Mouse (Mus musculus) 3134 (cell line): Measurements from ENCODE around the gene Necap2.

ENCODE experiments used
- DNase-seq: peaks from one replicate; pipeline ENCODE4 v3.0.0-alpha.2; 2011; ENCODE audit warnings: low spot score; ENCODE audit not compliant: insufficient read length; ENCODE audit errors: extremely low read depth

The Necap2 gene

DNA sequence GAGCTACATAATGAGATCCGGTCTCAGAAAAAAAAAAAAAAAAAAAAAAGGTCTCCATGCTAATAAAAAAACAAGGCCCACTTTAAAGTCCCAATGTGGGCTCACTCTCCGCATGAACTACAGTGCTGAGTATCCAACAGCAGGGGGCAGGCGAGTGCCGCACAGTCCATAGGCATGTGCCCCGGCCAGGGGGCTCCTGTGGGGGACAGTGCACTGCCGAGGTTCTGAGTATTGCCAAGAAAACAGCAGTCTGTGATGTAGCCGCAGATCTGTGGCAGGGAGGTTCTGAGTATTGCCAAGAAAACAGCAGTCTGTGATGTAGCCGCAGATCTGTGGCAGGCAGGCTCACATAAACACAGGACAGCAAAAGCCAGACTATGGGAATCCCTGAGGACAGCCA is 33.3 kb downstream of the Necap2 start:
- no peak for DNase-seq

- DNase-seq = no peak
These were observed 37.0 kb downstream of the Necap2 start for GRCm38 (mm10) chr4:141041117-141041516.

GRCm38 (mm10) chr4:141033606-141034549 is 44.3 kb downstream of the Necap2 start:
- peak; percentile 69 for DNase-seq

DNA sequence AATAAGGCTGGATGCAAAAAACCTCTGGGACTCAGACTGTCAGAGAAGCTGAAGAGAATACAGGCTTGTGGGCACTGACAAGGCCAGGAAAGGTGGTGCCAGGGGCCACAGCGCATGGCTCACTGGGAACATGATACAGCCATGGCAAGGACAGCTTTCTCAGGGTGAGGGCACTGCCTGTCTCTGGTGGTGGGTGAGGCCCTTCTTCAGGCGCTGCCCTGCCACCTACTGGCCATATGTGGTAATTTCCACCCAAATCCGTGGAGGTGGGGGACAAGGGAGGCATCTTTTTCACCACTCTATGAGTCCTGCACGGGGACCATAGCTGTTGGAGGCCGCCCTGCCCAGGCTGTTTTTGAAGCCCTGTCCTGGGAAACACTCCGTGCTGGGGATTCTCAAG is 46.4 kb downstream of the Necap2 start:
- peak; percentile 53 for DNase-seq

DNA sequence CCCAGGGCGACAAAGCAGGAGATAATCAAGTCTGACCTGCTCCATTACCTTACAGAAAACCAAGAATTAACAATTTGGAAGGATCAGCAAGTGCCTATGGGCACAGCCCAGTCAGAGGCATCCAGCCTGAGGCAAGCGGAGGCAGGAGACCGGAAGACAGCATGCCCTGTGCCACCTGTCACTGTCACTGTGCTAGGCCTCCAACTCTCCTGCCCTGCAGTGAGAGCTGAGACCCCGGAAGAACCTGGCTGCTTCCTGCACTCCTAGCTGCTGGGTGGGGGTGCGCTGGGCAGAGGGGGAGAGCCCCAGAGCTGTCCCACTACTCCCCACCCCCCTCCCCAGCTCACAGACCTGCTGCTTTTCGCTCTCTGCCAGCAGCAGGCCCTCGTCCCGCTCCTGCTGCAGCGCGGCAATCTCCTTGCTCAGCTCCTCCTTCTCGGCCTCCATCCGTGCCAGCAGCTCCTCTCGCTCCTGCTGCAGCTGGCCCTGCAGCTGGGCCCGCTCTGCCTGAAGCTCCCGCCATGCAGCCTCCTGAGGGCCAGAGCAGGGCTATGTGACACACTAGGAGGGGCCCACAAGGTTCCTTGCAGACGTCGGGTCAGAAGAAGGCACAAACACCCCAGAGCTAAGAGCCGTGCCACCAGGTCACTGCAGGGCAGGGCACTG is 47.5 kb downstream of the Necap2 start:
- no peak for DNase-seq

DNA sequence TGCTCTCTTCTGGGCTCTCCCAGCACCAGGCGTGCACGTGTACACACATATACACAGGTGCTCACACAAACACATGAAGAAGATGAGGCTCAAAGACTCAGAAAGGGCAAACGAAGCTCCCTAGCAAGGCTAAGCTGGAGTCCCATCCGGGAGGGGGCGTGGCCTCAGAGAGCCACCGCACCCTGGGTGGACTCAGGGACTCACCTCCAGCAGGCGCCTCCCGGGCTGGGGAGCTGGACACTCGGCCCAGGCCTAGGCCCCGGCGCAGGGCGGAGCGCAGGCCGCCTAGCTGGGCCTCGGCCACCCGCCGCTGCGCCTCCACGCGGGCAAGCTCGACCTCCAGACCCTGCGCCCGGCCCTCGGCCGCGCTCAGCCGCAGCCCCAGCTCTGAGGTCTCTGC is 53.2 kb downstream of the Necap2 start:
- DNase-seq = no peak

GRCm38 (mm10) chr4:141024052-141024451 is 54.1 kb downstream of the Necap2 start:
- DNase-seq = no peak

DNA sequence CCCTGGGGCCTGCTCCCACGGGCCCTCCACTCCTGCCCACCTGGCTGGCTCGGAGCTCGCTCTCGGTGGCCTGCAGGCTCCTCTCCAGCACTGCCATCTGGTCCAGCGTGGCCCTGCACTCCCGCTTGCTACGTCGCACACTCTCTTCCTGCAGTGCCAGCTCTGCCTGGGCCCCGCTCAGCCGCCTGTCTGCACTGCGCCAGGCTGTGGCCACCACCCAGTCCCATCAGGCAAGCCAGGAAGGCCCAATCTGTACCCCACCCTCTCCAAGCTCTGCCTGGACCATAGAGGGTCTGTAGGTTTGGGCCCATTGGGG is 56.6 kb downstream of the Necap2 start:
- DNase-seq = no peak

- no peak for DNase-seq
These were observed 57.1 kb downstream of the Necap2 start for GRCm38 (mm10) chr4:141020811-141021613.

GRCm38 (mm10) chr4:141020220-141020619 is 57.9 kb downstream of the Necap2 start:
- DNase-seq = no peak

DNA sequence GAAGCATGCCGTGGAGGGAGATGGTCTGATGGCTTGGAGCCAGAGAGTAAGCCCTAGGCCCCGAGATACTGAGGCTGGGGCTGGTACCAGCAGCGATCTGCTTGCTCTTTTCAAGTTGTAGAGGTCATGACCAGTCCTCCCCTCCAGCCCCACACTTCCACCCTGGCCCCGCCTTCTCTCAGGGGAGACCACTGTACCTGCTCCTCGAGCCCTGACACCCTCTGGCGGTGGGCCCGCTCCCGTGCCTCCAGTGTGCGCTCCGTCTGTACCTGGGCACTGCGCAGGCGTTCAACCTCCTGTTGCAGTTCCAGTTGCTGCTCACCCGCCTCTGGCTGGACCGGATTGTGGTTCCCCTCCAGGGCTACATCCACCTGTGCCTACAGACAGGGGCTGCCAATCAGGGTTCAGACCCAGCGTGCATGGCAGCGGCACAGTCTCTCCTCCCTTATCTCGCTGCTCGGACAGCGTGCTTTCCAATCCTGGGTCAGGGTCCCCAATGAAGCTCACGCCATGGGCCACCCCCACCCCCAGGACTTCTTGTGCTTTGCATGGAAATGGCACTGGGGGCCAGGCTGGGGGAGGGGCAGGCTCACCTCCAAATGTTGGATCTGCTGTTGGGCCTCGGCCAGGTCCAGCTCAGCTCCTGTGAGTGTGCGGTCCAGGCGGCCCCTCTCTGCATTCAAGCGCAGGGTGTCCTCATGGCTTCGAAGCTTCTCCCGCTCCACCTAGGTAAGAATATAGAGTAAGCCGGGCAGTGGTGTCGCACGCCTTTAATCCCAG is 60.3 kb downstream of the Necap2 start:
- DNase-seq = no peak
